Mouse (Mus musculus): ENCODE measurements around the gene Slc36a3. TPM values are rescaled to one million over a fixed set of nuclear protein-coding genes. Genes with fewer than 3 reads are reported as not detected.
"Not testable (repeated sequence)": the region's sequence is repeated elsewhere in the genome, so short reads cannot be mapped to it uniquely, and the experiment has no call there.

Slc36a3 gene
- polyA plus RNA-seq, 1 experiment from 2014 or later, result not detected

- DNase-seq (peak; percentile 21), ATAC-seq (peak; percentile 23; the same call in 1 of the 2 replicates)
- Histone ChIP-seq H3K4me3 (ENCODE audit: low read depth, low read length) (no peak overlapping the region), H3K36me3 (replicated peaks; ENCODE audit: insufficient read depth, low read length) (no peaks in the 10 kb centered on the region), H3K27me3 (ENCODE audit: insufficient read depth, low read length) (no peaks in the 10 kb centered on the region), H3K27ac (ENCODE audit: low read depth) (peak overlapping the region; percentile 90), H3K9ac (replicated peaks) (no peak overlapping the region), H3K4me1 (ENCODE audit: insufficient read depth) (peaks cover 13% of the 10 kb centered on the region), H3K4me2 (ENCODE audit: low read depth, low read length) (no peak overlapping the region), H3K9me3 (ENCODE audit: low read length) (peaks cover 3% of the 10 kb centered on the region)
- 41% methylated on average over 8 of the region's 8 CpGs for WGBS (ENCODE audit: insufficient replicate concordance)
- TF ChIP-seq CTCF (IDR thresholded peaks at IDR 0.05; ENCODE audit: low read depth), result no peak
- TF ChIP-seq EP300 (IDR thresholded peaks at IDR 0.05; ENCODE audit: low read depth), result no peak
Observed at GRCm38 (mm10) chr11:55120821-55121271, 30.7 kb downstream of the Slc36a3 start.

- Histone ChIP-seq H3K27me3 (ENCODE audit: insufficient read depth, low read length) (no peaks in the 10 kb centered on the region), H3K9ac (replicated peaks) (no peak overlapping the region), H3K9me3 (ENCODE audit: low read length) (peaks cover 3% of the 10 kb centered on the region), H3K36me3 (replicated peaks; ENCODE audit: insufficient read depth, low read length) (no peaks in the 10 kb centered on the region), H3K27ac (ENCODE audit: low read depth) (peak overlapping the region; percentile 90), H3K4me2 (ENCODE audit: low read depth, low read length) (no peak overlapping the region), H3K4me3 (ENCODE audit: low read depth, low read length) (no peak overlapping the region), H3K4me1 (ENCODE audit: insufficient read depth) (peaks cover 13% of the 10 kb centered on the region)
- ATAC-seq (no peak), DNase-seq (no peak)
- TF ChIP-seq EP300 (IDR thresholded peaks at IDR 0.05; ENCODE audit: low read depth) (no peak), CTCF (IDR thresholded peaks at IDR 0.05; ENCODE audit: low read depth) (no peak)
Observed at GRCm38 (mm10) chr11:55120279-55120678, 31.2 kb downstream of the Slc36a3 start.

GRCm38 (mm10) chr11:55117031-55117430 is 34.5 kb downstream of the Slc36a3 start:
- H3K4me2 ChIP-seq (ENCODE audit: low read depth, low read length), result no peak overlapping the region
- peaks cover 18% of the 10 kb centered on the region for H3K4me1 ChIP-seq (ENCODE audit: insufficient read depth)
- 40% methylated on average over 2 of the region's 2 CpGs for WGBS (ENCODE audit: insufficient replicate concordance)
- no peak overlapping the region for H3K9ac ChIP-seq (replicated peaks)
- H3K9me3 ChIP-seq (ENCODE audit: low read length), result peaks cover 3% of the 10 kb centered on the region
- no peaks in the 10 kb centered on the region for H3K36me3 ChIP-seq (replicated peaks; ENCODE audit: insufficient read depth, low read length)
- no peaks in the 10 kb centered on the region for H3K27me3 ChIP-seq (ENCODE audit: insufficient read depth, low read length)
- no peak overlapping the region for H3K27ac ChIP-seq (ENCODE audit: low read depth)
- H3K4me3 ChIP-seq (ENCODE audit: low read depth, low read length), result no peak overlapping the region
- no peak for TF ChIP-seq EP300 (IDR thresholded peaks at IDR 0.05; ENCODE audit: low read depth)
- no peak for TF ChIP-seq CTCF (IDR thresholded peaks at IDR 0.05; ENCODE audit: low read depth)
- DNase-seq (no peak), ATAC-seq (no peak)

GRCm38 (mm10) chr11:55116004-55116403 is 35.5 kb downstream of the Slc36a3 start:
- H3K36me3 ChIP-seq (replicated peaks; ENCODE audit: insufficient read depth, low read length), result no peaks in the 10 kb centered on the region
- no peak overlapping the region for H3K27ac ChIP-seq (ENCODE audit: low read depth)
- no peak for DNase-seq
- 67% methylated on average over 3 of the region's 3 CpGs for WGBS (ENCODE audit: insufficient replicate concordance)
- no peak overlapping the region for H3K4me3 ChIP-seq (ENCODE audit: low read depth, low read length)
- H3K27me3 ChIP-seq (ENCODE audit: insufficient read depth, low read length), result no peaks in the 10 kb centered on the region
- no peak overlapping the region for H3K9ac ChIP-seq (replicated peaks)
- peaks cover 3% of the 10 kb centered on the region for H3K9me3 ChIP-seq (ENCODE audit: low read length)
- peaks cover 9% of the 10 kb centered on the region for H3K4me1 ChIP-seq (ENCODE audit: insufficient read depth)
- peak; percentile 24; the same call in 1 of the 2 replicates for ATAC-seq
- no peak overlapping the region for H3K4me2 ChIP-seq (ENCODE audit: low read depth, low read length)
- TF ChIP-seq CTCF (IDR thresholded peaks at IDR 0.05; ENCODE audit: low read depth) (no peak), EP300 (IDR thresholded peaks at IDR 0.05; ENCODE audit: low read depth) (no peak)

- Histone ChIP-seq H3K4me2 (ENCODE audit: low read depth, low read length) (no peak overlapping the region), H3K4me1 (ENCODE audit: insufficient read depth) (0 out of 2 replicates have a peak, but pooled peaks cover 5% of the 10 kb centered on the region), H3K36me3 (replicated peaks; ENCODE audit: insufficient read depth, low read length) (no peaks in the 10 kb centered on the region), H3K9ac (replicated peaks) (no peak overlapping the region), H3K4me3 (ENCODE audit: low read depth, low read length) (no peak overlapping the region), H3K9me3 (ENCODE audit: low read length) (no peaks in the 10 kb centered on the region; the same call in 1 of the 2 replicates), H3K27ac (ENCODE audit: low read depth) (peak overlapping the region; percentile 81), H3K27me3 (ENCODE audit: insufficient read depth, low read length) (no peaks in the 10 kb centered on the region)
- ATAC-seq, result no peak
- no peak for DNase-seq
- no peak for TF ChIP-seq CTCF (IDR thresholded peaks at IDR 0.05; ENCODE audit: low read depth)
- TF ChIP-seq EP300 (IDR thresholded peaks at IDR 0.05; ENCODE audit: low read depth), result no peak
- 77% methylated on average over 2 of the region's 2 CpGs for WGBS (ENCODE audit: insufficient replicate concordance)
Observed at GRCm38 (mm10) chr11:55114291-55114690, 37.2 kb downstream of the Slc36a3 start.

GRCm38 (mm10) chr11:55113861-55114250 is 37.7 kb downstream of the Slc36a3 start:
- peak overlapping the region; percentile 81 for H3K27ac ChIP-seq (ENCODE audit: low read depth)
- peak overlapping the region; percentile 3; the same call in 1 of the 2 replicates for H3K4me2 ChIP-seq (ENCODE audit: low read depth, low read length)
- H3K4me3 ChIP-seq (ENCODE audit: low read depth, low read length); DNase-seq; H3K9me3 ChIP-seq (ENCODE audit: low read length); H3K4me1 ChIP-seq (ENCODE audit: insufficient read depth); H3K9ac ChIP-seq (replicated peaks); H3K36me3 ChIP-seq (replicated peaks; ENCODE audit: insufficient read depth, low read length); H3K27me3 ChIP-seq (ENCODE audit: insufficient read depth, low read length): not testable (repeated sequence)
- ATAC-seq, result 0 out of 2 replicates have a peak, but pooled peaks have one; percentile 11
- WGBS (ENCODE audit: insufficient replicate concordance), result 11% methylated on average over 4 of the region's 4 CpGs
